Mouse (Mus musculus) neural tube, embryonic 15.5 days (tissue): ENCODE measurements at regions not wholly inside any gene's neighbourhood (a gene's known extent, or its start where the extent isn't known, plus 50 kb on each side); places are given as distances from the start of the nearest gene placed in this dataset.
A peak's percentile ranks its signal among the peaks of the same experiment; 100 is the strongest.

Source experiments
- ATAC-seq: fragments of 200-750 bp; cut with Nextera tagmentation; 2 replicates; pipeline ENCODE4 v1.8.0; 2017; ENCODE audit warnings: mild to moderate bottlenecking, moderate TSS enrichment, moderate library complexity; ENCODE audit not compliant: low FRiP score
- H3K27ac ChIP-seq: fragments of 300-500 bp; sonication (generic); replicated peaks from 2 replicates; pipeline ENCODE4 v1.5.1; 2015; ENCODE audit warnings: mild to moderate bottlenecking, inconsistent platforms
- H3K27me3 ChIP-seq: fragments of 300-500 bp; sonication (generic); replicated peaks from 2 replicates; pipeline ENCODE4 v1.6.1; 2015; ENCODE audit warnings: inconsistent platforms
- H3K36me3 ChIP-seq: fragments of 300-500 bp; sonication (generic); 2 replicates; pipeline ENCODE4 v1.6.1; 2015; ENCODE audit warnings: inconsistent platforms
- H3K4me1 ChIP-seq: fragments of 300-500 bp; sonication (generic); 2 replicates; pipeline ENCODE4 v1.6.1; 2015; ENCODE audit warnings: inconsistent platforms
- H3K4me2 ChIP-seq: fragments of 300-500 bp; sonication (generic); 2 replicates; pipeline ENCODE4 v1.6.1; 2015; ENCODE audit warnings: inconsistent platforms, mild to moderate bottlenecking, moderate library complexity
- H3K4me3 ChIP-seq: fragments of 300-500 bp; sonication (generic); replicated peaks from 2 replicates; pipeline ENCODE4 v1.5.1; 2015; ENCODE audit warnings: mild to moderate bottlenecking, inconsistent platforms
- H3K9ac ChIP-seq: fragments of 300-500 bp; sonication (generic); replicated peaks from 2 replicates; pipeline ENCODE4 v1.6.1; 2015; ENCODE audit warnings: mild to moderate bottlenecking, inconsistent platforms
- H3K9me3 ChIP-seq: fragments of 300-500 bp; sonication (generic); replicated peaks from 2 replicates; pipeline ENCODE4 v1.6.1; 2016; ENCODE audit warnings: inconsistent platforms
- WGBS: fragments of 180-500 bp; shearing (Covaris S2); methylation state at CpG from one replicate; pipeline ENCODE4 v1.1.7; 2015; ENCODE audit warnings: mixed read lengths; 5-methylcytosine and 5-hydroxymethylcytosine counted together

DNA sequence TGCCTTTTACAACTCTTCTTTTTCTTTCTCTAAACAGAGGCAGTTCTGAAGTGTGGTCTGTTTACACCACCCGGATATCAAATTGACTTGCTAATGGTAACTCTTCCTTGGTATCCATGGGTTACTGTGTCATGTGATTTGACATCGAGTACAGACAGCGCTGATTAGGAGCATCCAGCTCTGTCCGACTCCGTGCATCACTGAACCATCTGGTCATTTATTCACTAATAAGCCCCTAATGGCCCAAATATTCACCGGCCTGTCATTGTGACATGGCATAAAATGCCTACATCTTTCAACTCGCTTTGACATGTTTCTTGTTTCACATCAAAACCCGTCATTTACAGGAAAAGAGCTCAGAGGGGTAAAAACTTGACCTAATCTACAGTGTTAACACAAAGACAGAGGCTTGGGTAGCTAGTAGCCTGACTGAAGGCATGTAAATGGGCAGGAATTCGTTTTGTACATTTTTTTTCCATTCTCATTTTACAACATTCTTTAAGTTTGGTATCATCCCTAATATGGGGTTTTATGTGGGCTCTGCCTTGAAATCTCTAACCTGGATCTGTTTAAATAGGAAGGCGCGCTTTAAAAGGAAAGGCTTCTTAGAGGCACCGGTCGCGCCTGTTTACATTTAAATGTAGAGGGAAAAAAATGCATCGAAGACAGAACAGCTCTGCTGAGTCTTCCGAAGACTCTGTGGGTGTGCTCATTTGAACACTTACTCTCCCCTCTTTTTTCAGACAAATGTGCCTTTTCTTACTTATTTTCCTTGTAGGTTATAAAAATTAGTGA, 257.8 kb upstream of the Atp5g3 start:
- H3K9ac ChIP-seq = no peak overlapping the region
- H3K4me3 ChIP-seq = no peak overlapping the region
- H3K9me3 ChIP-seq = no peaks in the 10 kb centered on the region
- 29% methylated on average over 16 of the region's 16 CpGs for WGBS
- H3K36me3 ChIP-seq = no peaks in the 10 kb centered on the region
- no peak; the same call in 1 of the 2 replicates for ATAC-seq
- no peak overlapping the region for H3K27ac ChIP-seq
- H3K27me3 ChIP-seq = no peaks in the 10 kb centered on the region
- peak overlapping the region; percentile 11; the same call in 1 of the 2 replicates for H3K4me2 ChIP-seq
- H3K4me1 ChIP-seq = peaks cover 8% of the 10 kb centered on the region

DNA sequence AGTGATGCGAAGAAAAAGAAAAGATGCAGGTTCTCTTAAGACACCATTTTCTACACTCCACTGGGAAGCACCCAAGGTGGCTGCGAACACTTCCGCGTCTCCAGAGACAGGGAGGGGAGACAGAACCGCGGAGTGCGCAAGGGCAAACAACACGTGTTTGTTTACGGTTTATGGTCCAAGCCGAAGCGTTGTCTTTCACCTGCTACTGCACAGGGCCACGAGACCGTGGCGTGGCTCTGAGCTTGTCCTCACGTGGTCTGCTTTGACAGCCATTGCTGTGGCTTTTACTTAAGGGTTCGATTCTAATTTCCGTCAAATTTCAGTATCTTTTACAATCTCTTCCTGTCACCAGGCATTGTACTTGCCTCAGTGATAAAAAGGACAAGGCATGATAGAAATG, 257.2 kb upstream of the Atp5g3 start:
- no peak overlapping the region for H3K4me3 ChIP-seq
- no peaks in the 10 kb centered on the region for H3K27me3 ChIP-seq
- no peak overlapping the region for H3K4me2 ChIP-seq
- no peak for ATAC-seq
- no peak overlapping the region for H3K9ac ChIP-seq
- no peaks in the 10 kb centered on the region for H3K9me3 ChIP-seq
- no peaks in the 10 kb centered on the region for H3K36me3 ChIP-seq
- 82% methylated on average over 17 of the region's 17 CpGs for WGBS
- no peak overlapping the region for H3K27ac ChIP-seq
- H3K4me1 ChIP-seq = peaks cover 8% of the 10 kb centered on the region

- no peaks in the 10 kb centered on the region for H3K27me3 ChIP-seq
- H3K4me3 ChIP-seq = no peak overlapping the region
- no peak for ATAC-seq
- H3K9ac ChIP-seq = no peak overlapping the region
- no peak overlapping the region for H3K27ac ChIP-seq
- 89% methylated on average over 6 of the region's 6 CpGs for WGBS
- H3K36me3 ChIP-seq = no peaks in the 10 kb centered on the region
- no peaks in the 10 kb centered on the region for H3K9me3 ChIP-seq
- H3K4me1 ChIP-seq = peaks cover 11% of the 10 kb centered on the region; the same call in 1 of the 2 replicates
- no peak overlapping the region for H3K4me2 ChIP-seq
Observed at GRCm38 (mm10) chr2:74154062-74154461, 242.9 kb upstream of the Atp5g3 start.

DNA sequence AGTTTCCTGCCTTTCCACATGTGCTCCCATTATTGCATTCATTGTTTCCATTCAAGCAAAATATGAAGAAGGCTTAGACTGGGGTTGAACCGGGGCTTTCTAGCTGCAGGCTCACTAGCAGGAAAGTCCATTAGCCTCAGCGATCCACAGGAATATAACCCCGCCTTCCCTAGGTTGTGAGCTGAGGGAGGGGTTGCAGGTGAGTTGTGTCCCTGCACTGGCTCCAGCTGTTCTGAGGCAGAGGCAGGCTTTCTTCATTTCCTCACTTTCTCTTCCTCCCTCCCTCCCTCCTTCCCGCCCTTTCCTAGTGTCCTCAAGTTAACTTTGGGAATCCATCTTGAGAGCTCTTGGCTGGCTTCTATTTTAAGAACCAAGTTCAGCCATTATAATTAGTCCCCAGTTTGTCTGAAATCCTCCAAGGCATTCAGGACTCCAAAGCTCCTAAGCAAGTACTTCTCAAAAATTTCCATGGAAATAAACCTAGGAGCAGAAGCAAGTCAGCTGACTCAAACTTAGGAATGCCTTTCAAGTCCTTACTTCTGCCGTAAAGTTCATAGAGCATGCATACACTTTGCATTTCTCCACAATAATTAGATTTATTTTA, 242.2 kb upstream of the Atp5g3 start:
- Histone ChIP-seq H3K4me1 (peaks cover 11% of the 10 kb centered on the region; the same call in 1 of the 2 replicates), H3K27ac (no peak overlapping the region), H3K4me3 (no peak overlapping the region), H3K4me2 (no peak overlapping the region; the same call in 1 of the 2 replicates), H3K9ac (no peak overlapping the region), H3K9me3 (no peaks in the 10 kb centered on the region), H3K36me3 (no peaks in the 10 kb centered on the region), H3K27me3 (no peaks in the 10 kb centered on the region)
- no peak for ATAC-seq
- 62% methylated on average over 5 of the region's 5 CpGs for WGBS

DNA sequence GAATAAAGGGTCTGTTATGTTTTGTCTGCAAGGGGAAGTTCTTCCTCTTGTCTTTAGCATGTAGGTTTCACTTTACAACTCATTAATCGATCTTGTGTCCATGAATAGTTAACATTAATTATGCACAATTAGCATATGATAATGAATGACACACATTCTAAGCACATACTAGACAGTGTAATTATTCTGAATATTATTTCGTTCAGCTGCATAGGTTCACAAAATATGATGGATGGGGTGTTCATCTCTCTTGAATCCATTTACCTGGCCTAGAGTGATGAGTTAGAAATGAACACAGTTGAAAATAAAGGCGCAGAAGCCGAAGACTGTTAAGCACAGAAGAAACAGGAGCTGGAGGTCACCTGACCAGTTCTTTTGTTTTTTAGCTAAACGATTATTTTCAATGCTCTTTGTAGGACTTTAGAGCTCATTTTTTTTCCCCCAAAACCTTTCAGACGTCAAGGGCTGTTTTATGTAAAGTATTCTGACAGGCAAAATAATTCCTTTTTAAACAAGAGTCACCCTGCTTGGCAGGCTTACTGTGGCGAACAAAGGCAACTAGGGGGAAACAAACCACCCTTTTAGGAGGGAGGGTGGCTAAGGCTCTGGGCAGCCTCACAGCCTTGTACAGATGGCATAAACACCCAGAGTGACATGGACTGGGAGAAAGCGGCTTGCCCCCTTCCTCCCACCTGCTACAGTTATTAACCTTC, 241.6 kb upstream of the Atp5g3 start:
- WGBS = 28% methylated on average over 8 of the region's 8 CpGs
- Histone ChIP-seq H3K9me3 (no peaks in the 10 kb centered on the region), H3K27ac (no peak overlapping the region), H3K4me2 (no peak overlapping the region; the same call in 1 of the 2 replicates), H3K36me3 (no peaks in the 10 kb centered on the region), H3K4me1 (peaks cover 11% of the 10 kb centered on the region; the same call in 1 of the 2 replicates), H3K4me3 (no peak overlapping the region), H3K9ac (no peak overlapping the region), H3K27me3 (no peaks in the 10 kb centered on the region)
- no peak; the same call in 1 of the 2 replicates for ATAC-seq

- H3K36me3 ChIP-seq = no peaks in the 10 kb centered on the region
- H3K9ac ChIP-seq = no peak overlapping the region
- no peaks in the 10 kb centered on the region for H3K27me3 ChIP-seq
- H3K4me2 ChIP-seq = no peak overlapping the region
- H3K9me3 ChIP-seq = no peaks in the 10 kb centered on the region
- 0 out of 2 replicates have a peak, but pooled peaks cover 1% of the 10 kb centered on the region for H3K4me1 ChIP-seq
- H3K27ac ChIP-seq = no peak overlapping the region
- 83% methylated on average over 4 of the region's 4 CpGs for WGBS
- H3K4me3 ChIP-seq = no peak overlapping the region
- ATAC-seq = no peak
Observed at GRCm38 (mm10) chr2:74147193-74147592, 236.1 kb upstream of the Atp5g3 start.

DNA sequence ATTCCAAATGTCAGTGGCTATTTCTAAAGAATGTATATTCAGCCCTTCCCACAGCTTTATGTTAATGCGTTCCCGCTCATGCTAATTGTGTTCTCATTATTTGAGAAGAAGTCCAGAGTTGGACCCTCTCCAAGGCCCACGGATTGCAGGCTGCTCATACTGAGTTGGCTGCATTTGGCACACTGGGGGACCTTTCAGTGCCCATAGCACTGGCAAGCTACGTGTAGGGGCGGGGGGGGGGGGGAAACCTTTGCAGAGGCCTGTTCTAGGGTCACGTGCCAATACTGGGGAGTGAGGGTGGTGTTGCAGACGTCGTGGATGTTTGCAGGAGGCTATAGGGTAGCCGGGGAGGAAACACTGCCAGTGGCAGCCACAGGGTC, 225.5 kb upstream of the Atp5g3 start:
- Histone ChIP-seq H3K36me3 (no peaks in the 10 kb centered on the region), H3K27ac (no peak overlapping the region), H3K4me3 (no peak overlapping the region), H3K4me1 (peaks cover 15% of the 10 kb centered on the region), H3K27me3 (no peaks in the 10 kb centered on the region), H3K4me2 (peak overlapping the region; percentile 20; the same call in 1 of the 2 replicates), H3K9ac (no peak overlapping the region), H3K9me3 (no peaks in the 10 kb centered on the region)
- 19% methylated on average over 9 of the region's 9 CpGs for WGBS
- ATAC-seq = peak; percentile 55; the same call in 1 of the 2 replicates

- Histone ChIP-seq H3K4me1 (peaks cover 15% of the 10 kb centered on the region), H3K27ac (no peak overlapping the region; the same call in 1 of the 2 replicates), H3K27me3 (no peaks in the 10 kb centered on the region), H3K4me2 (peak overlapping the region; percentile 20; the same call in 1 of the 2 replicates), H3K9ac (no peak overlapping the region), H3K9me3 (no peaks in the 10 kb centered on the region), H3K4me3 (no peak overlapping the region), H3K36me3 (no peaks in the 10 kb centered on the region)
- ATAC-seq = 0 out of 2 replicates have a peak, but pooled peaks have one; percentile 28
- 44% methylated on average over 15 of the region's 15 CpGs for WGBS
Observed at GRCm38 (mm10) chr2:74135963-74136623, 225.0 kb upstream of the Atp5g3 start.

GRCm38 (mm10) chr2:74130141-74130588, 219.0 kb upstream of the Atp5g3 start:
- 7% methylated on average over 8 of the region's 8 CpGs for WGBS
- Histone ChIP-seq H3K27me3 (no peaks in the 10 kb centered on the region), H3K4me1 (peaks cover 28% of the 10 kb centered on the region), H3K4me2 (peak overlapping the region; percentile 65), H3K9me3 (no peaks in the 10 kb centered on the region), H3K36me3 (no peaks in the 10 kb centered on the region), H3K9ac (no peak overlapping the region), H3K27ac (0 out of 2 replicates have a peak overlapping the region, but pooled peaks have one; percentile 2), H3K4me3 (no peak overlapping the region)
- ATAC-seq = no peak

DNA sequence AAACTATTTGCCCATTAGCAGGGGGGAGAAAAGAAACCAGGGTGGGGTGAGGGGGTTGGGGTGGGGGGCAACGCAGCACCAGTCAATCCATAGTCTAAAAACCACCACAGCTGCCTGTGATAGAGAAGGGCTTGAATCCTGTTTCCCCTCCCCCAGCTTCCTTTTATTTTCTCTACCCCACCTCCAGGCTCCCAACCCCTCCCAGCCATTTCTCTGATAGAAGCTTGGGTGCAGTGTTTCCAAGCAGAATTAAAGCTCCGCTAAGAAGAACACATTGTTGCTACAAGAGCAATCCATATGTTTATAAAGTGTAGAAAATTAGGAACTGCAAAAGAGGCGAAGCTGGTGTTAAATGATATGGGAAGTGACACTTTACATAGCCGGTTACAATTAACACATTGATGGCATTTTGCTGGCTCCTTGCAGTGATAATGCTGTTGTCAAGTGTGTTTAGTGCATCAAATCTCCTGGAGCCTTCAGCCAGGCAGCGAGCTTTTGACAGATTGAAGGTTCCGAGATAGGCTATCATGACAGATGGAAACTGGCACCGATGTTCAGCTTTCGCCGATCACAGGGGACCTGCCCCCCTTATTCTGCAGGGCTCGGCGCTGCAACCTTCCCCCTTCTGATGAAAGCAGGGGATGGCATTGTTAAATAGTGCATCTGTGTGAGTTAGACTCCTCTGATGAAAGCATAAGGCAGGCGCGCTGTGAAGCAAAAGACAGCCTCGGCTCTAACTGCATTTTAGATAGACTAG, 217.8 kb upstream of the Atp5g3 start:
- peak overlapping the region; percentile 72 for H3K27ac ChIP-seq
- H3K9ac ChIP-seq = peak overlapping the region; percentile 41; the same call in 1 of the 2 replicates
- H3K4me3 ChIP-seq = peak overlapping the region; percentile 35
- WGBS = under 1% methylated on average over 14 of the region's 14 CpGs
- peak; percentile 77 for ATAC-seq
- H3K36me3 ChIP-seq = no peaks in the 10 kb centered on the region
- peak overlapping the region; percentile 65 for H3K4me2 ChIP-seq
- no peaks in the 10 kb centered on the region for H3K9me3 ChIP-seq
- peaks cover 25% of the 10 kb centered on the region for H3K4me1 ChIP-seq
- H3K27me3 ChIP-seq = no peaks in the 10 kb centered on the region
